Mouse (Mus musculus) myocyte (in vitro differentiated cells): ENCODE data around the gene Ano8. TPM values are rescaled to one million over a fixed set of nuclear protein-coding genes. Genes with fewer than 3 reads are reported as not detected.
A peak's percentile ranks its signal among the peaks of the same experiment; 100 is the strongest.

Experiments
- H3K27me3 ChIP-seq: one replicate; pipeline ENCODE4 v1.6.1; 2011; ENCODE audit not compliant: control insufficient read depth, insufficient read depth, insufficient read length
- H3K36me3 ChIP-seq: one replicate; pipeline ENCODE4 v1.6.1; 2011; ENCODE audit not compliant: control insufficient read depth, insufficient read depth
- H3K4me2 ChIP-seq: one replicate; pipeline ENCODE4 v1.6.1; 2011; ENCODE audit warnings: low read depth, control low read depth
- H3K4me3 ChIP-seq: one replicate; pipeline ENCODE4 v1.5.1; 2011; ENCODE audit warnings: mild to moderate bottlenecking, control low read depth, moderate library complexity
- H3K79me2 ChIP-seq: one replicate; pipeline ENCODE4 v1.6.1; 2011; ENCODE audit not compliant: control insufficient read depth, insufficient read depth
- H3ac ChIP-seq: one replicate; pipeline ENCODE4 v1.6.1; 2011; ENCODE audit not compliant: control insufficient read depth, insufficient read length
- CEBPB ChIP-seq: IDR thresholded peaks from 2 replicates; pipeline ENCODE4 v1.6.1; 2011; ENCODE audit warnings: mild to moderate bottlenecking, moderate library complexity; ENCODE audit not compliant: poor library complexity, insufficient read depth, severe bottlenecking
- E2F4 ChIP-seq: IDR thresholded peaks from one replicate; pipeline ENCODE4 v1.6.1; 2011; ENCODE audit warnings: mild to moderate bottlenecking, control low read depth, moderate library complexity; ENCODE audit not compliant: insufficient read depth
- MAX ChIP-seq: IDR thresholded peaks from one replicate; pipeline ENCODE4 v1.6.1; 2011; ENCODE audit warnings: low read depth, mild to moderate bottlenecking, control low read depth
- MYOD1 ChIP-seq, 3 experiments: IDR thresholded peaks; one replicate each; pipeline ENCODE4 v1.6.1; 2011; ENCODE audit warnings: control low read depth in 2 of 3, low read depth in 2 of 3, mild to moderate bottlenecking in 2 of 3, moderate library complexity in 1 of 3; ENCODE audit not compliant: insufficient read length in 2 of 3, control insufficient read depth in 1 of 3
- MYOG ChIP-seq, 3 experiments: IDR thresholded peaks; one replicate each; pipeline ENCODE4 v1.6.1; 2011; ENCODE audit warnings: control low read depth in 2 of 3, low read depth in 2 of 3, mild to moderate bottlenecking in 2 of 3; ENCODE audit not compliant: insufficient read length in 2 of 3, control insufficient read depth in 1 of 3, insufficient read depth in 1 of 3
- POLR2A ChIP-seq: IDR thresholded peaks from one replicate; pipeline ENCODE4 v1.6.1; 2011; ENCODE audit warnings: low read depth, mild to moderate bottlenecking, control low read depth, moderate library complexity; ENCODE audit not compliant: insufficient read length
- POLR2AphosphoS2 ChIP-seq: IDR thresholded peaks from one replicate; pipeline ENCODE4 v1.6.1; 2011; ENCODE audit warnings: low read depth, control low read depth; ENCODE audit not compliant: insufficient read length
- REST ChIP-seq: IDR thresholded peaks from one replicate; pipeline ENCODE4 v1.6.1; 2011; ENCODE audit warnings: mild to moderate bottlenecking, control low read depth, moderate library complexity; ENCODE audit not compliant: insufficient read depth, insufficient read length
- SRF ChIP-seq: IDR thresholded peaks from one replicate; pipeline ENCODE4 v1.6.1; 2011; ENCODE audit warnings: low read depth; ENCODE audit not compliant: control insufficient read depth, insufficient read length
- TCF12 ChIP-seq: IDR thresholded peaks from one replicate; pipeline ENCODE4 v1.6.1; 2011; ENCODE audit warnings: mild to moderate bottlenecking, control low read depth; ENCODE audit not compliant: poor library complexity, insufficient read depth, severe bottlenecking
- TCF3 ChIP-seq: IDR thresholded peaks from one replicate; pipeline ENCODE4 v1.6.1; 2011; ENCODE audit warnings: low read depth, control low read depth; ENCODE audit not compliant: insufficient read length
- USF1 ChIP-seq: IDR thresholded peaks from one replicate; pipeline ENCODE4 v1.6.1; 2011; ENCODE audit warnings: low read depth, mild to moderate bottlenecking, control low read depth, moderate library complexity
- polyA plus RNA-seq: library from polyadenylated mRNA; unstranded; fragments of >200 nt; fragmentation: generic; extraction: Trizol; gene quantifications from one replicate; pipeline ENCODE4 v1.2.1, GENCODE M21; 2012; ENCODE audit warnings: missing spikeins

The Ano8 gene
- polyA plus RNA-seq, 1 experiment: 27.5 TPM

- H3K79me2 ChIP-seq: no peaks in the 10 kb centered on the region
- no peak for TF ChIP-seq REST
- no peak for TF ChIP-seq POLR2AphosphoS2
- no peak for TF ChIP-seq MYOG (IDR thresholded peaks at IDR 0.05; ENCODE audit: control insufficient read depth in 1 of 3, insufficient read depth in 1 of 3, insufficient read length in 2 of 3, low read depth in 2 of 3)
- no peak for TF ChIP-seq POLR2A
- no peak for TF ChIP-seq TCF12
- no peak for TF ChIP-seq MAX
- TF ChIP-seq USF1: no peak
- TF ChIP-seq SRF: no peak
- TF ChIP-seq TCF3: no peak
Measured at GRCm38 (mm10) chr8:71456906-71457305, 28.9 kb downstream of the Ano8 start.

GRCm38 (mm10) chr8:71454668-71455067, 31.1 kb downstream of the Ano8 start:
- Histone ChIP-seq H3ac (no peak overlapping the region), H3K4me3 (no peak overlapping the region), H3K4me2 (no peak overlapping the region), H3K36me3 (no peaks in the 10 kb centered on the region), H3K27me3 (no peaks in the 10 kb centered on the region), H3K79me2 (no peaks in the 10 kb centered on the region)
- no peak for TF ChIP-seq POLR2A
- TF ChIP-seq TCF12: no peak
- TF ChIP-seq CEBPB: no peak
- no peak for TF ChIP-seq E2F4
- no peak for TF ChIP-seq REST
- no peak for TF ChIP-seq USF1
- TF ChIP-seq MAX: no peak
- no peak for TF ChIP-seq SRF
- TF ChIP-seq POLR2AphosphoS2: no peak
- TF ChIP-seq TCF3: no peak
- TF ChIP-seq MYOG (IDR thresholded peaks at IDR 0.05; ENCODE audit: control insufficient read depth in 1 of 3, insufficient read depth in 1 of 3, insufficient read length in 2 of 3, low read depth in 2 of 3): no peak
- TF ChIP-seq MYOD1 (IDR thresholded peaks at IDR 0.05; ENCODE audit: control insufficient read depth in 1 of 3, insufficient read length in 2 of 3, low read depth in 2 of 3): no peak

More at GRCm38 (mm10) chr8:71456906-71457305, 28.9 kb downstream of the Ano8 start:
- Histone ChIP-seq H3K36me3 (no peaks in the 10 kb centered on the region), H3K27me3 (no peaks in the 10 kb centered on the region), H3K4me2 (no peak overlapping the region), H3K4me3 (no peak overlapping the region), H3ac (no peak overlapping the region)

- Histone ChIP-seq H3K4me3 (no peak overlapping the region), H3K36me3 (no peaks in the 10 kb centered on the region), H3ac (no peak overlapping the region), H3K4me2 (no peak overlapping the region), H3K79me2 (no peaks in the 10 kb centered on the region), H3K27me3 (no peaks in the 10 kb centered on the region)
- peak; percentile 60 to 87 (median 73) for TF ChIP-seq MYOG (IDR thresholded peaks at IDR 0.05; ENCODE audit: control insufficient read depth in 1 of 3, insufficient read depth in 1 of 3, insufficient read length in 2 of 3, low read depth in 2 of 3)
- TF ChIP-seq TCF12: peak; percentile 61
- no peak for TF ChIP-seq MAX
- TF ChIP-seq SRF: no peak
- TF ChIP-seq TCF3: peak; percentile 87
- TF ChIP-seq MYOD1 (IDR thresholded peaks at IDR 0.05; ENCODE audit: control insufficient read depth in 1 of 3, insufficient read length in 2 of 3, low read depth in 2 of 3): peak in 2 of 3 experiments; percentile 98 to 99
Measured at GRCm38 (mm10) chr8:71452669-71453068, 33.1 kb downstream of the Ano8 start.

GRCm38 (mm10) chr8:71451777-71452176, 34.0 kb downstream of the Ano8 start:
- H3K79me2 ChIP-seq: no peaks in the 10 kb centered on the region
- no peaks in the 10 kb centered on the region for H3K27me3 ChIP-seq
- H3ac ChIP-seq: no peak overlapping the region
- no peaks in the 10 kb centered on the region for H3K36me3 ChIP-seq
- no peak overlapping the region for H3K4me3 ChIP-seq
- no peak for TF ChIP-seq E2F4
- no peak for TF ChIP-seq CEBPB
- TF ChIP-seq SRF: no peak
- no peak for TF ChIP-seq POLR2A
- no peak for TF ChIP-seq TCF3
- no peak for TF ChIP-seq MAX
- no peak for TF ChIP-seq POLR2AphosphoS2
- TF ChIP-seq TCF12: no peak
- TF ChIP-seq USF1: no peak
- TF ChIP-seq MYOG (IDR thresholded peaks at IDR 0.05; ENCODE audit: control insufficient read depth in 1 of 3, insufficient read depth in 1 of 3, insufficient read length in 2 of 3, low read depth in 2 of 3): no peak
- no peak for TF ChIP-seq MYOD1 (IDR thresholded peaks at IDR 0.05; ENCODE audit: control insufficient read depth in 1 of 3, insufficient read length in 2 of 3, low read depth in 2 of 3)
- no peak for TF ChIP-seq REST
- H3K4me2 ChIP-seq: no peak overlapping the region

- Histone ChIP-seq H3ac (no peak overlapping the region), H3K79me2 (no peaks in the 10 kb centered on the region), H3K4me2 (no peak overlapping the region), H3K4me3 (no peak overlapping the region), H3K27me3 (no peaks in the 10 kb centered on the region), H3K36me3 (no peaks in the 10 kb centered on the region)
- TF ChIP-seq SRF (no peak), POLR2AphosphoS2 (no peak), CEBPB (no peak), TCF3 (no peak), MAX (no peak), POLR2A (no peak), E2F4 (no peak), MYOG (IDR thresholded peaks at IDR 0.05; ENCODE audit: control insufficient read depth in 1 of 3, insufficient read depth in 1 of 3, insufficient read length in 2 of 3, low read depth in 2 of 3) (no peak), REST (no peak), MYOD1 (IDR thresholded peaks at IDR 0.05; ENCODE audit: control insufficient read depth in 1 of 3, insufficient read length in 2 of 3, low read depth in 2 of 3) (no peak), TCF12 (no peak), USF1 (no peak)
Measured at GRCm38 (mm10) chr8:71451337-71451736, 34.4 kb downstream of the Ano8 start.
